Mouse (Mus musculus) gastrocnemius, postnatal 25 days (tissue): ENCODE data around the gene Pxylp1. TPM values are rescaled to one million over a fixed set of nuclear protein-coding genes. Genes with fewer than 3 reads are reported as not detected.

Experiments
- DNase-seq: peaks from one replicate; pipeline ENCODE4 v3.0.0; 2022
- total RNA-seq, 2 experiments: library from RNA; stranded (reverse); gene quantifications; 1 replicate in 1 of 2; 2 replicates in 1 of 2; pipeline ENCODE4 v1.2.3; 2021

The Pxylp1 gene
- total RNA-seq, 2 experiments from 2014 or later: 1.7 to 1.8 TPM

DNA sequence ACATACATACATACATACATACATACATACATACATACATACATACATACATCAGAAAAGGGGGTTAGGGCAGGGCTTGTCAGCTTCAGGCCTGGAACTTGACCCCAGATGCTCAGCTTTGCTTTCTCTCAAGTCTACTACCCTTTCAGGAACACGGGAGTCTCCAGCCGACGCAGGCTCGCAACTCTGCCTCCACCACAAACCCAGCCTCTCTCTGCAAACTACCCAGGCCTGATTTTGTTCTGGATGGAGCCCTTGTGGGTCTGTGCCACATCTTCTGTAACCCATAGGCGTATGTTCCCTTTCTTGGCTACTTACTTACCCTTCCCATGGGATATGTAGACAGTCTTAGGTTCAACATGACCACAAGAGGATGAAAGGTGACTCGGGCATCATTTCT, 1.7 kb downstream of the Pxylp1 start:
- DNase-seq: no peak

- no peak for DNase-seq
Measured at GRCm38 (mm10) chr9:96890266-96890665, 2.2 kb downstream of the Pxylp1 start.

DNA sequence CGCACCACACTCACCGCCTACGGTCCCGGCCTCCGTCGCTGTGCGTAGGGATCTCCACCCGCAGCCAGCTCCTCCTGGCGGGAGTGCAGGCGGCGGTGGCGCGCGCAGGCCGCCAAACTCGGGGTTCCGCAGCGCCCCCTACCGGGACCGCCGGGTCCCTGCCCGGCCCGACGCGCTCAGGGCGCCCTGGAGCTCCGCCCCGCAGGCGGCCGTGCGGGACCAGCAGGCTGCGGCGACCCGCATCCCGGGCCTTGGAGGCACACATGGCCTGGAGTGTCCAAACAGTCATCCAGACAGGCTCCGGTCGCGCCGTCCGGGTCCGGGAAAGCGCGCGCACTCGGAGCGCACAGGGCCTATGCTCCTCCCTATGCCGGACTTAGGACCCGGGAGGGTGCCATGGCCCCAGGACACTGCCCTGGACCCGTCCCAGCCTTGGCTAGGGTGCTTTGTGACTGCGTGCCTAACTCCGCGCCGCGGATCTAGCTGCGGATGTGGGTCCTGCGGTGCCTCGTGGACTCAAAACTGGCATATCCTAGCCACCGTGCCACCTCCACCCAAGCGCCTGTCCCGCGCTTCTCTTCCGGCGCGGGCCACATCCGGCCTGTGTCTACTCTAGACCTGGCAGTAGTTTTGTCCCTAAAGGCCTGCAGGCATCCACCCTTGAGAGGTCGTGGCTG, 3.0 kb downstream of the Pxylp1 start:
- DNase-seq: peak; percentile 83

DNA sequence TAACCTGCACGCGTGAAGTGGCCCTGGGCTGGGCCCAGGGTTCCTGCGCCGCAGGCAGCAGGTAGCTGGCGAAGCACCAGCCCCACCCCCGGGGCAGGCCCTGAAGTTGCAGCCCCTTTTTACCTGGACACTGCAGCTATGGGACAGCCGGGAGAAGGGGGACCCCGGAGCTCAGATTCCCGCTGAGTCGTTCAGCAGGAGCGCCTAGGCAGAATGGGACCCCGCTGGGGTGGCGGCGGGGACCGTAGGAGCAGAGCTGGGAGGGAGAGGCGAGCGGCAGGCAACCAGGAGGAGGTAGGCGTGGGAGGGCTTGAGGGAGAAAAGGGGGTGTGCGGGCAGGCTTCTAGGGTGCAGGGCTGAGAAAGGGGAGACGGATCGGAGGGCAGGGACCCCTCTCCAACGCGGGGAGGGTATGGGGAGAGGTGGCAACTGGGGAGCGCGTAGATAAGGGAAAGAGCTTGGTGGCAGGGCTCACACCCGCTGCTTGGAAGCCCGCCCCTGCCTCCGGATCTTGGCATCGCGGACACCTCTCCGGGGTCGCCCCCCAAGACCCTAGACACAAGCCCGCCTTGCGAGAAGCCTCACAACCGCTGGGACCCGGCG, 3.6 kb downstream of the Pxylp1 start:
- no peak for DNase-seq

DNA sequence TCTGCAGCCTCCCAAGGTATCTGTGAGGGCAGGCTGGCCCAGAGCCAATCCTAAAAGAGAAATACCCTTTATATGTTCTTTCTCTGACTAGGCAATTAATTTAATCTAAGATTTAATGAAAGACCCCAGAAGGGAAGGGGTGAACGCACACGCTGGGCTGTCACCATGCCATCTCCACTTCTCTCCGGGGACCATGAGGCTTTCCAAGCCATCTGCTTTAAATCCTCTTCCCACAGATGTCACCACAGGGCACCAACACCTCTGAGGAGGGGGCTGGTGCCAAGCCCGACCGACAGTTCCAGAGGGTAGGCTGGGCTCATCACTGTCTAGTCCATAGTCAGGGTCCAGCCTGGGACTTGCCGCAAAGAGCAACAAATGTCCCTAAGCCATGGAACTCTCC, 4.5 kb downstream of the Pxylp1 start:
- DNase-seq: no peak

GRCm38 (mm10) chr9:96887492-96887891, 5.0 kb downstream of the Pxylp1 start:
- DNase-seq: no peak

- DNase-seq: no peak
Measured at GRCm38 (mm10) chr9:96885781-96886180, 6.7 kb downstream of the Pxylp1 start.

DNA sequence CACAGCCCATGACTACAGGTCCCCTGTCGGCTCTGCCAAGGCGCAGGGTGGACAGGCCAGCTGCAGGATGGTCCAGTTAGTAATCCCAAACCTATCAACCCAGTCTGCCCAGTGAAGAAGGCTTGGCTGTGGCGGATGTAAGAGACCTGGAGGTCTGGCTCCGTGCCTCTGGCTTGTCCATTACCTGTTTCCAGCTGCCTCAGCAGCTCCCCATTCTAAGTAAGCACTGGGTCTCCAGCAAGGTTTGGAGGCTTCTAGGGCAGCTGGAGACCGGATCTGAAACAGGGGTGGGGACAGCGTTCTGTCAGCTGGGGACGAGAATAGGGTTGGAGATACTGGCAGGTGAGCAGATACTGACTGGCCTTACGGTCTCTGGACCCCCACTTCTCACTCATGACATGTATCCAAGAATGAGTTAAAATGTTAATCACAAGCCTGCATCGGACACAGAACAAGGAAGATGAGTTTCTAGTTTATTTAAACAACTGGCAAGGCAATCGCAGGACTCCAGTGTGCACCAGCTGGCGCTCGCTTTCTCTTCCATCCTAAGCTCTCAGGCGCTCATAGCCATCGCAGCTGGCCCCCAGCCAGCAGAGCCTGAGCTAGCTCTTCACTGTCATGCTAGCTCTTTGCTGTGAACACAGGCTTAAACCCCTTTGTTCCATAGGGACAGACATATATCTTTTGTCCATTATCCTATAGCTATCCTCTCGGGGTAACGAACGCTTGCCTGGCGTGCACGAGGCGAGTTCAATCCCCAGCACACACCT, 9.8 kb downstream of the Pxylp1 start:
- peak; percentile 70 for DNase-seq

GRCm38 (mm10) chr9:96881901-96882300, 10.6 kb downstream of the Pxylp1 start:
- no peak for DNase-seq

DNA sequence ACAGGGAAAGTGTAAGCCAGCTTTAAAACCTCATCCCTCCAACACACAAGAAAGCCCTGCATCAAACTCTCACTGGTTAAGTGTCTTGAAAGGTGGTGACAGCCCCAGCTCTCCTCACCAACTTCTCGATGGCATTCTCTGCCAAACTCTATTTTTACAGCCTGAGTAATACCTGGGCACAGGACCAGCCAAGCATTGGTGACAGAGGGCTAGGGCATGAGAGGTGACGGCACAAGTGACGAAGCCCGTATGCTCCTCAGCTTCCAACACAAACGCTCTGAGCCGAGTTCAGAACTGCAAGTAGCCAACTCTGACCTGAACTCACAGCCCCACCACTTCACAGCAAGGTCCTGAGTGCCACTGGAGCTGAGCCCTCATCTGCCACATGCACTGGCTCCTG, 13.4 kb downstream of the Pxylp1 start:
- peak; percentile 71 for DNase-seq

DNA sequence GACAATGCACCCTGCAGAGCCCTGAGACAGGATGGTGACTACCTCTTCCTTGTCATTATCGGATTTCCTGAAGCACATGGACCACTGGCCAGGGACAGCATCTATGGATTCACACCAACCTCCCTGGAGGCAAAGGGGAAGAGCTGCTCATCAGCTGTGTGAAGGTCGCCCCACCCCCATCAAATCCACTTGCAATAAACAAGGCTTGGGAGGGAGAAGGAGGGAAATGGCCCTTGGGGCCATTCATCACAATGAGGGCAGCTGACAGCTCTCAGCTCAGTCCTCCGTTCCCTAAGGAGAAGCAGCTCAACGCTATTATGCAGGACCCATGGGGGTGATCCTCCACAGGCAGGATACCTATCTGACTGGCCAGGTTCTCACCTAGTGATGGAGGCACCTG, 14.0 kb downstream of the Pxylp1 start:
- DNase-seq: no peak

GRCm38 (mm10) chr9:96875704-96876103, 16.8 kb downstream of the Pxylp1 start:
- DNase-seq: no peak

- DNase-seq: no peak
Measured at GRCm38 (mm10) chr9:96873082-96873481, 19.4 kb downstream of the Pxylp1 start.

DNA sequence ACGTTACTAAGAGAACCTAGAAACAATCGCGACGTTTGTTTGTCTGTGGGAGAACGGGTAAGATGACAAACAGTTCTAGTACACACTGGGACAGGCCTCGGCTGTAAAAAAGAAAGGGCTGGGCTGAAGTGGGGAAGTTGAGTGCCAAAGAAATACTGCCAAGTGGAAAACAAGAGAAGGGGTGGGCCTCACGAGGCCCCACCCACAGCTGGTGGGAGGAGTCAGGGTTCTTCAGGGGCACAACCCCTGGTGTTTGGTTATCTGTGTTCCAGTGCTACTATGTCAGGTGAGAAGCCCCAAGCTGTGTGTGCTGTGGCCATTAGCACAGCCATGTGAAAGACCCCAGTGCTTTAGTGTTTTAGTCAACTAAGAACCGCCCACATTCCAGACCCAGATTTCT, 22.4 kb downstream of the Pxylp1 start:
- DNase-seq: no peak

DNA sequence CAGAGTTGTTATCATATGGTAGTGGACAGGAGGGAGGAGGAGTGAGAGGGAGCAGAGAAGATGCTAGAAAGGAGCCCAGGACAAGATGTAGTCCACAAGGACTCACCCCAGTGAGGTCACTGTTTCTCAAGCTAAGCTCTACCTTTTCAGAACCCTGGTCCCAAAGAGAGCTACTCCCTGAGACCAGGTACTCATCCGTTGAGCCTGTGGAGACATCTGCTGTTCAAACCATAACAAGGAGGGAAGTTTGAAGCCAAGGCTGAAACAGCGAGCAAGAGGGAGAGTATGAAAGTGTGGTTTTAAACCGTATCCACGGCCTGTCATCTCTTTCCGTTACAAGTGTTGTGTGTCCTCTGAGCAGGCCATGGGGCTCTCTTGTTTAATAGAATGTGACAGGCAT, 22.9 kb downstream of the Pxylp1 start:
- no peak for DNase-seq

- DNase-seq: no peak
Measured at GRCm38 (mm10) chr9:96868546-96868945, 23.9 kb downstream of the Pxylp1 start.

DNA sequence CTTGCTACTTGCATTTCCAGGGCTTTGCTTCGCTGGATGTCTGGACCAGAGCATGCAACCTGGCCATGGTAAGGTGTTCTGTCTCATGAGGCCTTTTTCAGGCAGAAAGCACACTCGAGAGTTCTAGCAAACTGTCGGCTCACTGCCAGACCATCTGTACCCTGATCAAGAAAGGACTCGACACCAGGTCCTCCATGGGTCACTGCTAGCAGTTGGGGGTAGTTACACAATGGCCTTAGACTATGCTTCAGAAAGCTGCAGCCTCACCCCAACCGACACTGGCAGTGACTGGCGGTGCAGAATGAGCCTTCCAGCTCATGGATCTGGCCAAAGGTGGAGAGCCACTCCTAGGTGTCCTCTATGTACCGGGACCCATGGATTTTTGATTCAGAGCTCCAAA, 25.3 kb downstream of the Pxylp1 start:
- DNase-seq: no peak

DNA sequence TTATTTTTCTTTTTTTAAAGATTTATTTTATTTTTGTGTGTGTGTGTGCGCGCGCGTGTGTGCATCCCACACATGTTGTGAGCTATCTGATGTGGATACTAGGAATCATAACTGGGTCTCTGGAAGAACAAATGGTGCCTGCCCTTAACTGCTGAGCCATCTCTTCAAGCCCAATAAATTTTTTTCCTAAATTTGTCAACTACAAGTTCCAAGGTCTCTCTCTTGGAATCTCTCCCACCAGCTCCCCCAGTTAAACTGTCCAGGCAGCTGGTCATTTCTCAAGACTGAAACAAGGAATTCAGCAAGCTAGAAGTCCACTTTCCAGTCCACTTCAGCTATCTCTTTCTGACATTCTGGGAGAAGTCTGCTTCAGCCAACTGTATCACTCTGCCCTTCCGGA, 26.3 kb downstream of the Pxylp1 start:
- no peak for DNase-seq

DNA sequence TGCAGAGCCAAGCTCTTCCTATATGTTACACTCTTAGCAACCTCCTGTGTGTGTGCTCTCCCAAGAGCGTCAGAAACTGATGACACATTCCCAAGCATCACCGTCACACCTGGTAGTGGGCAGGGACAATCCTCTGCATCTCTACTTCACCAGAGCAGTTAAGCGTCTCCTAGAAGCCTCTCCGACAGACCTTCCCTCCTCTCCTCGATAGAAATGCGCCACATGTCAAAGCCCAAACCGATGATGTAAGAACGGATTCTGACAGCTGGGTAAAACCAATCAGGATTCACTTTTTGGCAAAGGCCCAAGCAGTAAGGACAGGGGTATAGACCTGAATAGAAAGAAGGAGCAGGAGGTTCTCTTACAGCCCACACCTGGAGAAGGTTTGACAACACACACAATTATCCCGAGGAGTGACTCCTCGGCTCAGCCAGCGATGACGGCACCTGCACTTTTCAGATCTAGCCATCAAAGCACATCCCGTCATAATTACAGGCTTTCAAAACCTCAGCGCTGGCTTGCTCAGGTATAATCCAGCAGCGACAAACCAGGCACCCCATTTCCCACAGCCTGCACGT, 26.9 kb downstream of the Pxylp1 start:
- DNase-seq: no peak

- DNase-seq: no peak
Measured at GRCm38 (mm10) chr9:96863539-96863938, 28.9 kb downstream of the Pxylp1 start.

- DNase-seq: no peak
Measured at GRCm38 (mm10) chr9:96862836-96863235, 29.6 kb downstream of the Pxylp1 start.

GRCm38 (mm10) chr9:96861092-96861487, 31.4 kb downstream of the Pxylp1 start:
- no peak for DNase-seq
